Mouse (Mus musculus) brain, embryonic 14.5 days (tissue): ENCODE results near the gene Ostf1.

Experiments
- CTCF ChIP-seq: fragments of 200-500 bp; IDR thresholded peaks from 2 replicates; pipeline ENCODE4 v1.5.1; 2012; ENCODE audit warnings: inconsistent platforms, mild to moderate bottlenecking, moderate library complexity, borderline replicate concordance; ENCODE audit not compliant: insufficient read depth, insufficient read length; ENCODE audit errors: extremely low read depth
- POLR2A ChIP-seq: fragments of 200-500 bp; IDR thresholded peaks from 2 replicates; pipeline ENCODE4 v1.6.1; 2012; ENCODE audit warnings: mild to moderate bottlenecking, inconsistent platforms, borderline replicate concordance; ENCODE audit not compliant: poor library complexity, insufficient read depth, insufficient read length, severe bottlenecking; ENCODE audit errors: extremely low read depth

GRCm38 (mm10) chr19:18673116-18673515 is 41.5 kb upstream of the Ostf1 start:
- TF ChIP-seq CTCF (no peak), POLR2A (no peak)
